Mouse (Mus musculus): ENCODE results near the gene Cyp21a1.
"Not testable (repeated sequence)": the region's sequence is repeated elsewhere in the genome, so short reads cannot be mapped to it uniquely, and the experiment has no call there.

- not testable (repeated sequence) for TF ChIP-seq CTCF (IDR thresholded peaks at IDR 0.05; ENCODE audit: control insufficient read depth, insufficient read depth, insufficient read length); CEBPB (IDR thresholded peaks at IDR 0.05; ENCODE audit: low read depth)
Observed at GRCm38 (mm10) chr17:34830776-34831175, 26.4 kb upstream of the Cyp21a1 start.
